Mouse (Mus musculus) brain, embryonic 14.5 days (tissue): ENCODE results near the gene Phgr1.

ENCODE experiments used
- CTCF ChIP-seq: fragments of 200-500 bp; IDR thresholded peaks from 2 replicates; pipeline ENCODE4 v1.5.1; 2012; ENCODE audit warnings: inconsistent platforms, mild to moderate bottlenecking, moderate library complexity, borderline replicate concordance; ENCODE audit not compliant: insufficient read depth, insufficient read length; ENCODE audit errors: extremely low read depth
- POLR2A ChIP-seq: fragments of 200-500 bp; IDR thresholded peaks from 2 replicates; pipeline ENCODE4 v1.6.1; 2012; ENCODE audit warnings: mild to moderate bottlenecking, inconsistent platforms, borderline replicate concordance; ENCODE audit not compliant: poor library complexity, insufficient read depth, insufficient read length, severe bottlenecking; ENCODE audit errors: extremely low read depth

DNA sequence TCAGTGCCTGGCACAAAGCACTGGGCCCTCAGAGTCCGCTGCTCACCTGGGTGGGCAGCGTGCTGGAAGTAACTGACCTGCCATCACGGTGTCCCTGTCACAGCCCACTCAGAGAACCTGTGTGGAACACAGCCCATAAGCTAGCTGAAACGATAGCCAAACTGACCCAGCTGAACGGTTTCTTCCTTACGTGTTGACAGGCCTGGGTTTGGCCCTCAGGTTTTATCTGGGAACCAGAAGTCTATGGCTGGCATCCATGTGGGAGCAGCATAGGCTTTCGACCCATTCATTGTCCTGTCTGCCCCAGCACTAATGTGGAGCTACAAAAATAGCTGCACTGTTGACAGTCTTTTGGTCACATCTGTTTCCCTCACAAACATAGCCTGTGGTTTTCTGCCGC lies 22.1 kb upstream of the Phgr1 start:
- no peak for TF ChIP-seq CTCF
- TF ChIP-seq POLR2A: no peak
